Mouse (Mus musculus): ENCODE measurements around the gene Nckap1l. TPM values are rescaled to one million over a fixed set of nuclear protein-coding genes. Genes with fewer than 3 reads are reported as not detected.
A peak's percentile ranks its signal among the peaks of the same experiment; 100 is the strongest.

The Nckap1l gene
- polyA plus RNA-seq, 1 experiment = 2.2 TPM

- TF ChIP-seq POLR2A (IDR thresholded peaks at IDR 0.05; ENCODE audit: borderline replicate concordance, extremely low read depth, insufficient read depth, insufficient read length, poor library complexity, severe bottlenecking) = no peak
- TF ChIP-seq CTCF (IDR thresholded peaks at IDR 0.05; ENCODE audit: borderline replicate concordance, extremely low read depth, insufficient read depth, insufficient read length) = no peak
- no peak for DNase-seq (ENCODE audit: low read depth)
Measured at GRCm38 (mm10) chr15:103542526-103542925, 88.9 kb downstream of the Nckap1l start.

- no peak for DNase-seq (ENCODE audit: low read depth)
- no peak for TF ChIP-seq POLR2A (IDR thresholded peaks at IDR 0.05; ENCODE audit: borderline replicate concordance, extremely low read depth, insufficient read depth, insufficient read length, poor library complexity, severe bottlenecking)
- TF ChIP-seq CTCF (IDR thresholded peaks at IDR 0.05; ENCODE audit: borderline replicate concordance, extremely low read depth, insufficient read depth, insufficient read length) = peak; percentile 22; the same call in 1 of the 2 replicates
Measured at GRCm38 (mm10) chr15:103547983-103548382, 94.4 kb downstream of the Nckap1l start.

Other genes starting within 250 kb of the Nckap1l start
- 101 and 118 TPM in 2 replicates for gene Cbx5, start 214.0 kb upstream of the Nckap1l start, polyA plus RNA-seq (2012; rRNA removed)
- 976 and 1,085 TPM in 2 replicates for gene Hnrnpa1, start 213.4 kb upstream of the Nckap1l start, polyA plus RNA-seq (2012; rRNA removed)
- gene Nfe2, start 195.4 kb upstream of the Nckap1l start, polyA plus RNA-seq (2012; rRNA removed) = 0.53 and 1.2 TPM in 2 replicates
- gene Copz1, start 181.1 kb upstream of the Nckap1l start, polyA plus RNA-seq (2012; rRNA removed) = 165 and 192 TPM in 2 replicates
- 0.30 and 0.33 TPM in 2 replicates for gene Gpr84, start 143.2 kb upstream of the Nckap1l start, polyA plus RNA-seq (2012; rRNA removed)
- 20.3 and 37.5 TPM in 2 replicates for gene Zfp385a, start 113.7 kb upstream of the Nckap1l start, polyA plus RNA-seq (2012; rRNA removed)
- gene Itga5, start 87.0 kb upstream of the Nckap1l start, polyA plus RNA-seq (2012; rRNA removed) = 7.6 and 11.1 TPM in 2 replicates
- not detected in 2 replicates for gene Gtsf1, start 23.3 kb upstream of the Nckap1l start, polyA plus RNA-seq (2012; rRNA removed)
- not detected in 2 replicates for gene Gtsf2, start 5.3 kb upstream of the Nckap1l start, polyA plus RNA-seq (2012; rRNA removed)
- gene Pde1b, start 49.2 kb downstream of the Nckap1l start, polyA plus RNA-seq (2012; rRNA removed) = 92.4 and 94.5 TPM in 2 replicates
- 63.5 and 68.4 TPM in 2 replicates for gene Ppp1r1a, start 84.2 kb downstream of the Nckap1l start, polyA plus RNA-seq (2012; rRNA removed)
- gene Glycam1, start 111.3 kb downstream of the Nckap1l start, polyA plus RNA-seq (2012; rRNA removed) = not detected in 2 replicates

All from brain, embryonic 14.5 days (tissue).